Mouse (Mus musculus) midbrain, embryonic 12.5 days (tissue): ENCODE data around the gene Ablim2. TPM values are rescaled to one million over a fixed set of nuclear protein-coding genes. Genes with fewer than 3 reads are reported as not detected.

Experiments used
- ATAC-seq: fragments of 200-750 bp; cut with Nextera tagmentation; 2 replicates; pipeline ENCODE4 v1.8.0; 2017; ENCODE audit warnings: low read depth, moderate TSS enrichment, moderate library complexity; ENCODE audit not compliant: low FRiP score
- H3K27ac ChIP-seq: fragments of 300-500 bp; sonication (generic); replicated peaks from 2 replicates; pipeline ENCODE4 v1.5.1; 2016; ENCODE audit warnings: mild to moderate bottlenecking
- H3K27me3 ChIP-seq: fragments of 300-500 bp; sonication (generic); 2 replicates; pipeline ENCODE4 v1.6.1; 2016; ENCODE audit warnings: mild to moderate bottlenecking
- H3K36me3 ChIP-seq: fragments of 300-500 bp; sonication (generic); 2 replicates; pipeline ENCODE4 v1.6.1; 2016
- H3K4me1 ChIP-seq: fragments of 300-500 bp; sonication (generic); 2 replicates; pipeline ENCODE4 v1.6.1; 2016
- H3K4me2 ChIP-seq: fragments of 300-500 bp; sonication (generic); replicated peaks from 2 replicates; pipeline ENCODE4 v1.6.1; 2016; ENCODE audit warnings: mild to moderate bottlenecking, moderate library complexity
- H3K4me3 ChIP-seq: fragments of 300-500 bp; sonication (generic); 2 replicates; pipeline ENCODE4 v1.5.1; 2016; ENCODE audit warnings: mild to moderate bottlenecking
- H3K9ac ChIP-seq: fragments of 300-500 bp; sonication (generic); replicated peaks from 2 replicates; pipeline ENCODE4 v1.6.1; 2016; ENCODE audit warnings: mild to moderate bottlenecking, moderate library complexity
- H3K9me3 ChIP-seq: fragments of 300-500 bp; sonication (generic); 2 replicates; pipeline ENCODE4 v1.6.1; 2016; ENCODE audit warnings: mild to moderate bottlenecking
- WGBS: fragments of 180-500 bp; shearing (Covaris S2); methylation state at CpG from one replicate; pipeline ENCODE4 v1.1.7; 2016; 5-methylcytosine and 5-hydroxymethylcytosine counted together
- polyA plus RNA-seq: library from polyadenylated mRNA; unstranded; fragments of >200 nt; fragmentation: Nextera tagmentation; extraction: Ambion mirVana; gene quantifications from 2 replicates; pipeline ENCODE4 v1.2.1, GENCODE M21; 2016

Gene Ablim2
- polyA plus RNA-seq, 1 experiment from 2014 or later, result 1.1 TPM

GRCm38 (mm10) chr5:35803416-35803815 is 45.7 kb downstream of the Ablim2 start:
- Histone ChIP-seq H3K4me1 (no peaks in the 10 kb centered on the region), H3K9me3 (no peaks in the 10 kb centered on the region), H3K27me3 (no peaks in the 10 kb centered on the region; the same call in 1 of the 2 replicates), H3K4me3 (no peak overlapping the region), H3K36me3 (no peaks in the 10 kb centered on the region), H3K27ac (no peak overlapping the region), H3K9ac (no peak overlapping the region), H3K4me2 (no peak overlapping the region)
- ATAC-seq, result no peak
- 88% methylated on average over 5 of the region's 5 CpGs for WGBS

GRCm38 (mm10) chr5:35804685-35805084 is 47.0 kb downstream of the Ablim2 start:
- Histone ChIP-seq H3K4me3 (no peak overlapping the region), H3K27me3 (no peaks in the 10 kb centered on the region; the same call in 1 of the 2 replicates), H3K4me1 (no peaks in the 10 kb centered on the region), H3K36me3 (no peaks in the 10 kb centered on the region), H3K27ac (no peak overlapping the region), H3K9ac (no peak overlapping the region), H3K4me2 (no peak overlapping the region), H3K9me3 (no peaks in the 10 kb centered on the region)
- ATAC-seq, result no peak
- 92% methylated on average over 4 of the region's 4 CpGs for WGBS

DNA sequence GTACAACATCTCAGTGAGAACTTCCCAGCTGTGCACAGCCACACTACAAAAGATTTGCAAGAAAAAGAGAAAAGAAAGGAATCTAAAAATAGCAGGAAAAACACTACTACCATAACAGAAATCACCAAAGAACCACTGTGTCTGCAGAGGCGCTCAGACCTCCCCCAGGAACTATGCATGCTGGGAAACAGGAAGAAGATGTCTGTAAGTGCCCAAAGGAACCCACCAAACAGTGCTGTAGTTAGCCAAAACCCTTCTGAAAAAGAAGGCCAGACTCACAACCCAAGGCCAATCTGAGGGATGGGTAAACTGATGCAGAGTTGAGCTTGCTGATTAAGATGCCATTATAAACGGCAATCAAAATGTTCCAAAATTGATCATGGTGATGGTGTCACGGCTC is 47.5 kb downstream of the Ablim2 start:
- ATAC-seq, result no peak
- H3K36me3 ChIP-seq, result no peaks in the 10 kb centered on the region
- WGBS, result 88% methylated on average over 3 of the region's 3 CpGs
- H3K27me3 ChIP-seq, result no peaks in the 10 kb centered on the region; the same call in 1 of the 2 replicates
- H3K9me3 ChIP-seq, result no peaks in the 10 kb centered on the region
- no peak overlapping the region for H3K4me3 ChIP-seq
- H3K4me2 ChIP-seq, result no peak overlapping the region
- H3K9ac ChIP-seq, result no peak overlapping the region
- H3K4me1 ChIP-seq, result no peaks in the 10 kb centered on the region
- no peak overlapping the region for H3K27ac ChIP-seq

DNA sequence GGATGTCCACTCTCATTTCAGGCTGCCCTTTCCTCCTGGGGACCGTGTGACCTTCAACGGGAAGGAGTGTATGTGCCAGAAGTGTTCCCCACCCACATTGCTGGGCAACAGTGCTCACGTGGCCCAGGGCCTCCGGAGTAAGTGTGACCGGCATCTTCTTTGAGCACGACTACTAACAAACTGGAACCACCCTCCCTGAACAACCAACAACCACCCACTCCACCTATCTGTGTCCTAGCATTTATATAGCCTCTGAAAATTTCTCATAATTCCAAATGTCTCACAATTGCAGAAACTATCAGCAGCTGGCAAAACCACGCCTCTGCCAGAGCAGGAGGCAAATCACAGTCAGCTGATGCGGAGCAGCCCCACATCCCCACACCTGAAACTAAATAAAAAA is 49.3 kb downstream of the Ablim2 start:
- 89% methylated on average over 8 of the region's 8 CpGs for WGBS
- H3K4me1 ChIP-seq, result no peaks in the 10 kb centered on the region
- H3K27ac ChIP-seq, result no peak overlapping the region
- no peaks in the 10 kb centered on the region for H3K9me3 ChIP-seq
- no peak overlapping the region for H3K9ac ChIP-seq
- H3K4me2 ChIP-seq, result no peak overlapping the region
- H3K36me3 ChIP-seq, result no peaks in the 10 kb centered on the region
- H3K4me3 ChIP-seq, result no peak overlapping the region
- 0 out of 2 replicates have a peak, but pooled peaks cover 1% of the 10 kb centered on the region for H3K27me3 ChIP-seq
- ATAC-seq, result no peak

DNA sequence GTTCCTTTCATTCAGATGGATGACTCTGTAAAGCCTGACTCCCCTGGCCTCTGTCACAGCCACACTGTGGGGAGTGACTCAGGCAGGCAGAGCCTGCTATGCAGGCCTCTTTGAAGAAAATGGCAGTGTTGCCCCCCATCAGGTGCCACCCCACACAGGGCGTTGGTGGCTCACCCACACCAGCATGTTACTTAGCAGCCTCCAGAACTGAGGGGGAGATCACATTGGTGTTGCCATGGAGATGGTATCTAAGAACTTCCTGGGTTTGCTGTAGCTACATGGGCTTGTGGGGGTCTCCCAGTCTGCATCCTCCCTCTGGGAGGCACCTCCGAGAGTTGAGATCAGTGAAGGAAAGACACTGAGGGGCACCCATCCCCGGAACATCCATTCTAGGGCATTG is 52.8 kb downstream of the Ablim2 start:
- no peak overlapping the region for H3K9ac ChIP-seq
- WGBS, result 57% methylated on average over 3 of the region's 3 CpGs
- no peak overlapping the region for H3K27ac ChIP-seq
- no peak overlapping the region for H3K4me2 ChIP-seq
- H3K27me3 ChIP-seq, result 0 out of 2 replicates have a peak, but pooled peaks cover 5% of the 10 kb centered on the region
- no peaks in the 10 kb centered on the region for H3K9me3 ChIP-seq
- H3K4me3 ChIP-seq, result no peak overlapping the region
- no peaks in the 10 kb centered on the region for H3K36me3 ChIP-seq
- ATAC-seq, result no peak
- peaks cover 9% of the 10 kb centered on the region for H3K4me1 ChIP-seq

DNA sequence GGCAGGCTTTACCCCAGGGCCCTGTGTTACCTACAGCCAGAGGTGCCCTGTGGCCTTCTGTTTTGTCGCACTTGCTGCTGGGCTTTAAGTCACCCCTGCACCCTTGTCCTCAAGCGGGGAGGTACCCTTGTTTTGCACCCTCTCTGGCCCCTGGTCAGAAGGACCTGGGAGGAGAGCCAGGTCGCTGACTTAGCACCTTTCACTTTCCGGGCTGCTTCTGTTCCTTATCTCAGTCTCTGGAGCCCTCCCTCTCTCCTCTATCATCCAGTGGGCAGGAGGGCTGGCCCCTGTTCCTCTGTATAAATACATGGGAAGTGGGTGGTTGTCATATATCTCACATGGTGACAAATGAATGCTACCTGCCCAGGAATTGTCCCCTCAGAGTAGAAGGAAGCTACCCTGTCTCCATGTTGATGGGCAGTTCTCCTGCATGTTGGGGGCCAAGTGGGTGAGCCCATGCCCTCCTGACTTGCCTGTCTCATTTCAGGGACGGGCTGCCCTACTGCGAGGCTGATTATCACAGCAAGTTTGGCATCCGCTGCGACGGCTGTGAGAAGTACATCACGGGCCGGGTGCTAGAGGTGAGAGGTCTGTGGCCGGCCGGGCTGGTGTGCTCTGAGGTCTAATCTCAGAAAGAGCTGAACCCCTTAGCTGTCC is 54.1 kb downstream of the Ablim2 start:
- H3K27ac ChIP-seq, result no peak overlapping the region
- H3K9ac ChIP-seq, result no peak overlapping the region
- ATAC-seq, result no peak
- WGBS, result 88% methylated on average over 13 of the region's 13 CpGs
- no peaks in the 10 kb centered on the region for H3K36me3 ChIP-seq
- no peak overlapping the region for H3K4me3 ChIP-seq
- H3K9me3 ChIP-seq, result no peaks in the 10 kb centered on the region
- H3K4me2 ChIP-seq, result no peak overlapping the region
- 0 out of 2 replicates have a peak, but pooled peaks cover 5% of the 10 kb centered on the region for H3K27me3 ChIP-seq
- H3K4me1 ChIP-seq, result peaks cover 9% of the 10 kb centered on the region

GRCm38 (mm10) chr5:35814334-35814941 is 56.8 kb downstream of the Ablim2 start:
- 64% methylated on average over 15 of the region's 15 CpGs for WGBS
- no peaks in the 10 kb centered on the region for H3K9me3 ChIP-seq
- 0 out of 2 replicates have a peak, but pooled peaks cover 5% of the 10 kb centered on the region for H3K27me3 ChIP-seq
- no peaks in the 10 kb centered on the region for H3K36me3 ChIP-seq
- H3K4me2 ChIP-seq, result no peak overlapping the region
- peaks cover 9% of the 10 kb centered on the region for H3K4me1 ChIP-seq
- ATAC-seq, result no peak
- no peak overlapping the region for H3K4me3 ChIP-seq
- no peak overlapping the region for H3K27ac ChIP-seq
- no peak overlapping the region for H3K9ac ChIP-seq

DNA sequence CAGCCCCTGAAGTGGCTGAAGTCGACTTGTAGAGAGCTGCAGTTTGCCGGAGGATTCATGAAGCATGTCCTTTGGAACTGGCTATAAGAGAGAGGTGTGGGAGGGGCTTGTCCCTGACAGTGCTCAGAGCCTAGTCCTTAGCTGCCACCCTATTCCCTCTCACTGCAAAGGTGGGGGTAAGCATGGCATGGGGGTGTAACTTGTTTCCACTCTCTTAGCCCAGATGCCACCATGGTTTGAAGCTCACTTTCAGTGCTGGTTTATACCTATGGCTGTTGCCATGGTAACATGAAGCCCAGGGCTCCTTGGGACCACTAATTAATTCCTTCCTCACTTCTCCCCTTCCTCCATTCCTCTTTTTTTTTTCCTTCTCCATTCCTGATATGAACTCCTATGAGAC is 57.4 kb downstream of the Ablim2 start:
- Histone ChIP-seq H3K9ac (no peak overlapping the region), H3K36me3 (no peaks in the 10 kb centered on the region), H3K9me3 (no peaks in the 10 kb centered on the region), H3K4me3 (no peak overlapping the region), H3K27ac (no peak overlapping the region), H3K27me3 (0 out of 2 replicates have a peak, but pooled peaks cover 5% of the 10 kb centered on the region), H3K4me2 (no peak overlapping the region), H3K4me1 (peaks cover 9% of the 10 kb centered on the region)
- 41% methylated on average over 2 of the region's 2 CpGs for WGBS
- no peak for ATAC-seq

GRCm38 (mm10) chr5:35817266-35817665 is 59.6 kb downstream of the Ablim2 start:
- H3K36me3 ChIP-seq, result no peaks in the 10 kb centered on the region
- 82% methylated on average over 4 of the region's 5 CpGs for WGBS
- ATAC-seq, result no peak

DNA sequence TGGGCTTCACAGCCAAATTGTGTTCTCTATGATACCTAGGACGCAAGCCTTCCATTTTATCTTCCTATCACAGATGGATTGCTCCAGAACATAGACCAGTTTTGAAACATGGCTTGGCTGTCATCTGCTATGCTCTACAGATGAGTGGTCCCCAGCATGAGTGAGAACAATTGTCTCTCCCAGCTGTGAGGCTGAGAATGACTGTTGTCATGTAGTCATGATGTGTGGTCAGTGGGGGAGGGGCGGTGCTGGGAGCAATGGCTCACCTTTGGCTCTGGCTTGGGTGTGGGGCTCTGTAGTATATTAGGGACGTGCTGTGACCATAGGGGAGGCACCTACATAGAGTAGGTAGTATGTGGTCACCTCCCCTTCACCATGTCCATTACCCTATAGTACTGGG is 60.2 kb downstream of the Ablim2 start:
- peaks cover 9% of the 10 kb centered on the region for H3K4me1 ChIP-seq
- H3K36me3 ChIP-seq, result no peaks in the 10 kb centered on the region
- H3K27ac ChIP-seq, result no peak overlapping the region
- 93% methylated on average over 3 of the region's 3 CpGs for WGBS
- no peak overlapping the region for H3K9ac ChIP-seq
- H3K4me3 ChIP-seq, result no peak overlapping the region
- H3K27me3 ChIP-seq, result no peaks in the 10 kb centered on the region
- no peaks in the 10 kb centered on the region for H3K9me3 ChIP-seq
- H3K4me2 ChIP-seq, result no peak overlapping the region
- ATAC-seq, result no peak

More at GRCm38 (mm10) chr5:35817266-35817665, 59.6 kb downstream of the Ablim2 start:
- H3K9ac ChIP-seq, result no peak overlapping the region
- peaks cover 9% of the 10 kb centered on the region for H3K4me1 ChIP-seq
- H3K27ac ChIP-seq, result no peak overlapping the region
- H3K9me3 ChIP-seq, result no peaks in the 10 kb centered on the region
- H3K4me2 ChIP-seq, result no peak overlapping the region
- no peak overlapping the region for H3K4me3 ChIP-seq
- H3K27me3 ChIP-seq, result 0 out of 2 replicates have a peak, but pooled peaks cover 1% of the 10 kb centered on the region

DNA sequence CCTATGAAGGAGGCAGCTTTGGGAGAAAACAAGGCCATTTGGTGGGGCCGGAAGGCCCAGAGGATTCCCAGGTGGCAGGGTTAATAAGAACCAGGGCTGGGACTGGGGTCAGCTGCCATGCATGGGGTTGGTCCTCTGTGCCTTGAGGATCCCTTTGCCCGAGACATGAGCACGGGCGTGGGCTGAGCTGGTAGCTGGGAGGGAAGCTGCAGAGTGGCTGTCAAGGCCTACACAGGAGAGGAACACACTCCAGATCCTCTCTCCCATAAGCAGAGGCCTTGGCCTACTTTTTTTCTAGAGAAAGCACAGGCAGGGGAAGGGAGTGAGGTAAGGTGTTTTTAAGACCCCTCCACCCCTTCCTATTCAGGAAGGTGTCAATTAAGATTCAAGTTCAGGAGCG is 65.0 kb downstream of the Ablim2 start:
- Histone ChIP-seq H3K36me3 (no peaks in the 10 kb centered on the region), H3K9me3 (no peaks in the 10 kb centered on the region), H3K27me3 (no peaks in the 10 kb centered on the region), H3K4me1 (0 out of 2 replicates have a peak, but pooled peaks cover 6% of the 10 kb centered on the region), H3K4me2 (no peak overlapping the region), H3K9ac (no peak overlapping the region), H3K27ac (no peak overlapping the region), H3K4me3 (no peak overlapping the region)
- ATAC-seq, result no peak
- 85% methylated on average over 5 of the region's 5 CpGs for WGBS

DNA sequence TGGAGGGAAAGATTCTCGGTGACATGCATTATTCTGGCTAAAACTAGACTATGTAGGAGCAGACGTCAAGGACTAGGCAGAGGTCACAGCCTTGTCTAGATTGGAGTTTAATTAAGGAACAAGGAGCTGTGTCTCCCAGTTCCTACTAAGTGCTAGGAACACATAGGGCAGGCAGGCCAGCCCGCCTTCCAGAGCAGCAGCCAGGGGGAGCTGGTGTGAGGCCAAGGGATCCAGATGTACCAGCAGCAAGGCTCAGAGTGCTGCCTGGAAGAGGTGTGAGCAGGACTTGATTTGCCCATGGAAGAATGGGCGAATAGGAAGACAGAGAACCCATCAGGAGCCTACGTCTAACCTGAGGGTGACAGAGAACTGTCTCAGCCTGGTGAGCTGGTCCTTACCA is 68.8 kb downstream of the Ablim2 start:
- 73% methylated on average over 5 of the region's 5 CpGs for WGBS
- H3K36me3 ChIP-seq, result no peaks in the 10 kb centered on the region
- no peak overlapping the region for H3K4me3 ChIP-seq
- 0 out of 2 replicates have a peak, but pooled peaks cover 6% of the 10 kb centered on the region for H3K4me1 ChIP-seq
- no peaks in the 10 kb centered on the region for H3K9me3 ChIP-seq
- no peak overlapping the region for H3K4me2 ChIP-seq
- H3K27me3 ChIP-seq, result no peaks in the 10 kb centered on the region; the same call in 1 of the 2 replicates
- no peak overlapping the region for H3K27ac ChIP-seq
- ATAC-seq, result no peak
- no peak overlapping the region for H3K9ac ChIP-seq
